10 mouse cellular contexts compared by ENCODE assay signal in the genomic region with DNA sequence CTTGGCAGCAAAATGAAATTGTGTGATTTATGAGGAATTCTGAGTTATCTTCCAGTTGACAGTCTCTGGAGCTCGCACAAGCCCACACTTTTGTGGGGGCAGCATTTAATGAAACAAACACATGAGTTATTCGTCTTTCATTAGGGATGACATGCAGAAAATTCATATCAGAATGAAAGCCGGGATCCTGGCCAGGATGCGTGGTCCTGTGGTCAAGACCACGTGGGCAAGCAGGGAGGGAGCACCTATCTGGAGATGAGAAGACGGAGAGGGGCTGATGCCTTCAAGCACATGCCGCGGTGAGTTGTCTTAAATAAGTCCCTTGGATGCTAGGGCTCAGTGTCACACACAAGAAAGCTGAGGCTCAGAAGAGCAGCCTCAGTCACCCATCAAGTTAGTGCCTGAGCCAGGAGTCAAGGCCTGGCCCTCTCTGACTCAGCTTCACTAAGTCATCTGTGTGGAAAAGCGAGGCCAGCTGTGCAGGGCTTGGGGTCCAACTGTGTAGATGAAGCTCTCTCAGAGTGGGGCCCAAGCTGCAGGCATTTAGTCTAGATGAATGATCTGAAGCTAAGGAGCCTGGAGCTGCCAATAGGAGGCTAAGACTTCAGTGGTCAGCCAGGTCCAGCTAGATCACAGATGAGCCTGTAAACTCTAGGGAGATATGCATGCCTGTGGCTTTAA.
A peak's percentile ranks its signal among the peaks of the same experiment; 100 is the strongest.
DNase-seq lines count a peak whose midpoint lies in the region; ATAC-seq lines count a peak whose summit lies in the region.
"Had no signal": no experiment of that assay in that cellular context is flagged by ENCODE, and none has a peak within 500 bp of the region (broad histone marks: within the 10 kb centered on the region; RNA-seq: fewer than 3 reads in every experiment).

No protein-coding gene starts in this region.

- no peak for DNase-seq in limb, embryonic 10.5 days (ENCODE audit: low spot score)
- peak; percentile 68 for DNase-seq in adrenal gland, adult 8-10 months
- DNase-seq in lung, postnatal 36 days: peak; percentile 40
- no peak for DNase-seq in right cerebral cortex, postnatal 25 days
- DNase-seq in thymus, postnatal 4 days: no peak
- no peak for DNase-seq in cerebellum, adult 11-12 months
- DNase-seq: liver, embryonic 13.5 days had no signal

- no peaks in the 10 kb centered on the region for H3K27me3 ChIP-seq in limb, embryonic 15.5 days
- no peaks in the 10 kb centered on the region for H3K27me3 ChIP-seq in limb, embryonic 10.5 days (ENCODE audit: low read depth, poor library complexity, severe bottlenecking)
- H3K27me3 ChIP-seq in heart, embryonic 14.5 days (ENCODE audit: control insufficient read depth, insufficient read depth, low read length): no peaks in the 10 kb centered on the region
- H3K27me3 ChIP-seq: liver, embryonic 13.5 days had no signal

- no peak overlapping the region for H3K4me2 ChIP-seq in limb, embryonic 15.5 days
- H3K4me2 ChIP-seq in heart, embryonic 14.5 days (ENCODE audit: low read length): no peak overlapping the region
- H3K4me2 ChIP-seq: liver, embryonic 13.5 days had no signal

- H3K9ac ChIP-seq in limb, embryonic 15.5 days: no peak overlapping the region
- H3K9ac ChIP-seq in heart, embryonic 14.5 days (ENCODE audit: low read length): no peak overlapping the region
- H3K9ac ChIP-seq: liver, embryonic 13.5 days had no signal

- peak overlapping the region; percentile 1; the same call in 1 of the 2 replicates for H3K27ac ChIP-seq in limb, embryonic 15.5 days
- H3K27ac ChIP-seq in limb, embryonic 10.5 days: no peak overlapping the region
- H3K27ac ChIP-seq in heart, embryonic 14.5 days (replicated peaks in 1 of 2; ENCODE audit: control insufficient read depth in 1 of 2, insufficient read depth in 1 of 2, low read depth in 2 of 2, low read length in 2 of 2): peak overlapping the region; percentile 51 to 64; a peak in 2 of 4 replicates
- H3K27ac ChIP-seq: liver, embryonic 13.5 days had no signal

- peaks cover 36% of the 10 kb centered on the region for H3K4me1 ChIP-seq in limb, embryonic 15.5 days
- peaks cover 10% of the 10 kb centered on the region for H3K4me1 ChIP-seq in limb, embryonic 10.5 days
- peaks cover 35 to 37% of the 10 kb centered on the region in 2 experiments for H3K4me1 ChIP-seq in heart, embryonic 14.5 days (ENCODE audit: control insufficient read depth in 2 of 2, insufficient read depth in 2 of 2, low read length in 2 of 2)

- no peaks in the 10 kb centered on the region for H3K9me3 ChIP-seq in limb, embryonic 15.5 days
- H3K9me3 ChIP-seq in limb, embryonic 10.5 days (replicated peaks): no peaks in the 10 kb centered on the region
- H3K9me3 ChIP-seq in heart, embryonic 14.5 days (ENCODE audit: control insufficient read depth, low read length): peaks cover 12% of the 10 kb centered on the region
- H3K9me3 ChIP-seq: liver, embryonic 13.5 days had no signal

- no peak for ATAC-seq in limb, embryonic 15.5 days (ENCODE audit: insufficient number of reproducible peaks, low FRiP score, low TSS enrichment, low read depth)
- ATAC-seq in heart, embryonic 14.5 days (ENCODE audit: insufficient number of reproducible peaks, insufficient read depth, low FRiP score, low read depth): no peak
- ATAC-seq: forebrain, embryonic 14.5 days had no signal

- no peaks in the 10 kb centered on the region for H3K36me3 ChIP-seq in limb, embryonic 15.5 days
- no peaks in the 10 kb centered on the region for H3K36me3 ChIP-seq in limb, embryonic 10.5 days
- no peaks in the 10 kb centered on the region for H3K36me3 ChIP-seq in heart, embryonic 14.5 days (ENCODE audit: control insufficient read depth, insufficient read depth, low read length)
- H3K36me3 ChIP-seq: liver, embryonic 13.5 days had no signal

- WGBS in limb, embryonic 15.5 days: 70% methylated on average over 9 of the region's 9 CpGs
- WGBS in limb, embryonic 10.5 days: 91% methylated on average over 9 of the region's 9 CpGs
- 81% methylated on average over 9 of the region's 9 CpGs for WGBS in heart, embryonic 14.5 days

- H3K4me3 ChIP-seq in limb, embryonic 15.5 days: no peak overlapping the region
- no peak overlapping the region for H3K4me3 ChIP-seq in limb, embryonic 10.5 days
- no peak overlapping the region for H3K4me3 ChIP-seq in heart, embryonic 14.5 days (ENCODE audit: control insufficient read depth in 1 of 2, insufficient read depth in 1 of 2, low read depth in 1 of 2, low read length in 2 of 2)
- H3K4me3 ChIP-seq: liver, embryonic 13.5 days had no signal

Comparison
In these comparisons a context has a peak if more than half of its experiments do, and no peak if none do; other contexts are left out.
1. DNase-seq: peak in adrenal gland, adult 8-10 months (single experiment) and lung, postnatal 36 days (single experiment); none in limb, embryonic 10.5 days (single experiment), right cerebral cortex, postnatal 25 days (single experiment), thymus, postnatal 4 days (single experiment) and cerebellum, adult 11-12 months (single experiment).